Mouse (Mus musculus) CH12.LX (cell line): ENCODE measurements around the gene Maml2. TPM values are rescaled to one million over a fixed set of nuclear protein-coding genes. Genes with fewer than 3 reads are reported as not detected.
A peak's percentile ranks its signal among the peaks of the same experiment; 100 is the strongest.

Experiments used
- DNase-seq: peaks from one replicate; pipeline ENCODE4 v3.0.0-alpha.2; 2013; ENCODE audit errors: extremely low read depth
- H3K27ac ChIP-seq: 2 replicates; pipeline ENCODE4 v1.5.1; 2012; ENCODE audit warnings: low read depth, mild to moderate bottlenecking, control low read depth, moderate library complexity; ENCODE audit not compliant: insufficient read depth
- H3K27me3 ChIP-seq: replicated peaks from 2 replicates; pipeline ENCODE3; 2012; ENCODE audit warnings: inconsistent platforms
- H3K36me3 ChIP-seq, 2 experiments: replicated peaks in 1 of 2; 2 replicates each; pipeline versions ENCODE3 to v1.6.1; 2012; ENCODE audit warnings: inconsistent platforms in 1 of 2, low read length in 1 of 2, mild to moderate bottlenecking in 1 of 2, mixed read lengths in 1 of 2, moderate library complexity in 1 of 2; ENCODE audit not compliant: control insufficient read depth in 1 of 2, insufficient read depth in 1 of 2
- H3K4me1 ChIP-seq, 2 experiments: 2 replicates each; pipeline ENCODE4 v1.6.1; 2012; ENCODE audit warnings: inconsistent platforms in 1 of 2, moderate library complexity in 1 of 2; ENCODE audit not compliant: insufficient read depth in 2 of 2, control insufficient read depth in 1 of 2
- H3K4me2 ChIP-seq: 2 replicates; pipeline ENCODE4 v1.6.1; 2012; ENCODE audit warnings: low read depth, mild to moderate bottlenecking, control low read depth; ENCODE audit not compliant: poor library complexity, insufficient read depth, severe bottlenecking
- H3K4me3 ChIP-seq, 3 experiments: fragments of 150-350 bp in 1 of 3; sonication (generic) in 1 of 3; replicated peaks in 1 of 3; 2 replicates each; pipeline versions ENCODE3 to v1.5.1; 2011 to 2012; ENCODE audit warnings: low read depth in 2 of 3, low read length in 2 of 3, mild to moderate bottlenecking in 2 of 3, moderate library complexity in 2 of 3, control low read depth in 1 of 3, improper control_type of control experiment in 1 of 3, inconsistent platforms in 1 of 3, mixed read lengths in 1 of 3; ENCODE audit not compliant: poor library complexity in 1 of 3
- H3K79me2 ChIP-seq: replicated peaks from 2 replicates; pipeline ENCODE4 v1.6.1; 2012; ENCODE audit warnings: mild to moderate bottlenecking, moderate library complexity; ENCODE audit not compliant: control insufficient read depth, poor library complexity, insufficient read depth, severe bottlenecking; ENCODE audit errors: extremely low read depth
- H3K9ac ChIP-seq: 2 replicates; pipeline ENCODE4 v1.6.1; 2012; ENCODE audit warnings: low read depth, mild to moderate bottlenecking, control low read depth, moderate library complexity; ENCODE audit not compliant: insufficient read depth
- H3K9me3 ChIP-seq: replicated peaks from 2 replicates; pipeline ENCODE3; 2012; ENCODE audit warnings: low read length, inconsistent platforms, mixed read lengths
- CHD1 ChIP-seq: IDR thresholded peaks from 2 replicates; pipeline ENCODE4 v1.6.1; 2012; ENCODE audit warnings: low read depth, low read length, improper control_type of control experiment, inconsistent platforms
- CHD2 ChIP-seq: IDR thresholded peaks from 2 replicates; pipeline ENCODE4 v1.6.1; 2011; ENCODE audit warnings: low read length, improper control_type of control experiment
- CTCF ChIP-seq, 2 experiments: IDR thresholded peaks in 1 of 2; conservative IDR thresholded peaks in 1 of 2; 2 replicates each; pipeline ENCODE4 v1.5.1; 2011 to 2012; ENCODE audit warnings: low read depth in 2 of 2, low read length in 2 of 2, improper control_type of control experiment in 1 of 2, inconsistent platforms in 1 of 2, mild to moderate bottlenecking in 1 of 2, moderate library complexity in 1 of 2
- HCFC1 ChIP-seq: IDR thresholded peaks from 2 replicates; pipeline ENCODE4 v1.6.1; 2012; ENCODE audit warnings: low read depth, mild to moderate bottlenecking, inconsistent platforms, low read length, improper control_type of control experiment
- IRF4 ChIP-seq: IDR thresholded peaks from 2 replicates; pipeline ENCODE4 v1.6.1; 2014; ENCODE audit warnings: low read depth, mild to moderate bottlenecking, inconsistent platforms, low read length, improper control_type of control experiment
- MAFK ChIP-seq: IDR thresholded peaks from 2 replicates; pipeline ENCODE4 v1.6.1; 2011; ENCODE audit warnings: low read length, improper control_type of control experiment; ENCODE audit not compliant: insufficient replicate concordance
- MAZ ChIP-seq: IDR thresholded peaks from 2 replicates; pipeline ENCODE4 v1.6.1; 2012; ENCODE audit warnings: low read depth, mild to moderate bottlenecking, inconsistent platforms, low read length, improper control_type of control experiment, moderate library complexity
- MEF2A ChIP-seq: IDR thresholded peaks from 2 replicates; pipeline ENCODE4 v1.6.1; 2014; ENCODE audit warnings: low read depth, mild to moderate bottlenecking, inconsistent platforms, low read length, improper control_type of control experiment, borderline replicate concordance
- MXI1 ChIP-seq: IDR thresholded peaks from 2 replicates; pipeline ENCODE4 v1.6.1; 2011; ENCODE audit warnings: mild to moderate bottlenecking, low read depth, low read length, improper control_type of control experiment
- MYC ChIP-seq: IDR thresholded peaks from 2 replicates; pipeline ENCODE4 v1.6.1; 2011; ENCODE audit warnings: low read depth, mild to moderate bottlenecking, improper control_type of control experiment, low read length
- NELFE ChIP-seq: IDR thresholded peaks from 2 replicates; pipeline ENCODE4 v1.6.1; 2011; ENCODE audit warnings: low read depth, low read length, improper control_type of control experiment
- SMC3 ChIP-seq: IDR thresholded peaks from 2 replicates; pipeline ENCODE4 v1.6.1; 2011; ENCODE audit warnings: low read depth, low read length, improper control_type of control experiment
- TBP ChIP-seq: conservative IDR thresholded peaks from 2 replicates; pipeline ENCODE4 v1.6.1; 2011; ENCODE audit warnings: low read depth, low read length, improper control_type of control experiment
- TCF12 ChIP-seq: IDR thresholded peaks from 2 replicates; pipeline ENCODE4 v1.6.1; 2014; ENCODE audit warnings: low read depth, mild to moderate bottlenecking, inconsistent platforms, low read length, improper control_type of control experiment
- UBTF ChIP-seq: IDR thresholded peaks from 2 replicates; pipeline ENCODE4 v1.6.1; 2012; ENCODE audit warnings: low read depth, mild to moderate bottlenecking, inconsistent platforms, low read length, improper control_type of control experiment, moderate library complexity
- ZKSCAN1 ChIP-seq: IDR thresholded peaks from 2 replicates; pipeline ENCODE4 v1.6.1; 2012; ENCODE audit warnings: low read depth, inconsistent platforms, low read length, improper control_type of control experiment, borderline replicate concordance
- ZMIZ1 ChIP-seq: IDR thresholded peaks from 2 replicates; pipeline ENCODE4 v1.6.1; 2012; ENCODE audit warnings: low read depth, mild to moderate bottlenecking, inconsistent platforms, low read length, improper control_type of control experiment
- ZNF384 ChIP-seq: IDR thresholded peaks from 2 replicates; pipeline ENCODE4 v1.6.1; 2012; ENCODE audit warnings: low read depth, low read length, improper control_type of control experiment, inconsistent platforms
- dilution Hi-C: fragments of 300-500 bp; cut with MboI; formaldehyde crosslinking; loops from 2 replicates; pipeline ENCODE4 v1.14.3; 2020; ENCODE audit warnings: low sequenced_read_pairs; ENCODE audit not compliant: extremely low pct_unique_long_range_greater_than_20kb, extremely low pct_ligation_motif_present
- in situ Hi-C: fragments of 300-500 bp; cut with MboI; formaldehyde crosslinking; loops from 3 replicates; pipeline ENCODE4 v1.14.3; 2019; ENCODE audit warnings: low sequenced_read_pairs, low pct_ligation_motif_present, low pct_unique_long_range_greater_than_20kb, mixed read lengths
- polyA plus RNA-seq: library from polyadenylated mRNA; unstranded; fragments of >175 nt; gene quantifications from 2 replicates; pipeline ENCODE4 v1.2.1, GENCODE M21; 2012; ENCODE audit warnings: low read depth; ENCODE audit not compliant: insufficient read length
- total RNA-seq, 2 experiments: library from RNA; depleted of rRNA; stranded (reverse); fragments of 300-350 nt in 1 of 2; fragments of >200 nt in 1 of 2; gene quantifications; 2 replicates each; pipeline ENCODE4 v1.2.3; 2012 to 2014

The Maml2 gene
- 4.6 and 5.9 TPM in 2 replicates for total RNA-seq (2012; rRNA removed)
- total RNA-seq (2014; rRNA removed), result 4.3 and 5.9 TPM in 2 replicates
- 5.6 and 9.1 TPM in 2 replicates for polyA plus RNA-seq

- Histone ChIP-seq H3K4me3 (peak within 1 kb of the TSS; percentile 64 to 89 (median 77)), H3K9ac (peak within 1 kb of the TSS; percentile 91), H3K4me2 (peak within 1 kb of the TSS; percentile 97), H3K79me2 (peaks cover 35% of the 10 kb centered on the region), H3K9me3 (no peaks in the 10 kb centered on the region), H3K36me3 (no peaks in the 10 kb centered on the region), H3K4me1 (peaks cover 2 to 47% of the 10 kb centered on the region in 2 experiments; a peak in 3 of 4 replicates), H3K27me3 (no peaks in the 10 kb centered on the region), H3K27ac (peak within 1 kb of the TSS; percentile 93)
- in situ Hi-C loops, result no loop called here
- peak; percentile 75 for DNase-seq
- dilution Hi-C loops, result no loop called here
- peak; percentile 54 for TF ChIP-seq MAZ
- peak in 1 of 2 experiments; percentile 42; a peak in 2 of 4 replicates for TF ChIP-seq CTCF (conservative IDR thresholded peaks at IDR 0.05 in 1 of 2, IDR thresholded peaks at IDR 0.05 in 1 of 2; ENCODE audit: low read depth in 2 of 2, low read length in 2 of 2)
- TF ChIP-seq ZNF384, result no peak; the same call in 1 of the 2 replicates
- TF ChIP-seq NELFE, result peak; percentile 29; the same call in 1 of the 2 replicates
- 0 out of 2 replicates have a peak, but pooled peaks have one; percentile 12 for TF ChIP-seq ZMIZ1
- TF ChIP-seq TCF12, result peak; percentile 42; the same call in 1 of the 2 replicates
- TF ChIP-seq MEF2A, result no peak
- TF ChIP-seq HCFC1, result no peak
- TF ChIP-seq IRF4, result no peak; the same call in 1 of the 2 replicates
- no peak for TF ChIP-seq ZKSCAN1
- peak; percentile 82; the same call in 1 of the 2 replicates for TF ChIP-seq UBTF
- TF ChIP-seq MYC, result 0 out of 2 replicates have a peak, but pooled peaks have one; percentile 19
- TF ChIP-seq MAFK, result 0 out of 2 replicates have a peak, but pooled peaks have one; percentile 28
- TF ChIP-seq CHD2, result peak; percentile 31; the same call in 1 of the 2 replicates
- 0 out of 2 replicates have a peak, but pooled peaks have one; percentile 34 for TF ChIP-seq TBP
- peak; percentile 11; the same call in 1 of the 2 replicates for TF ChIP-seq SMC3
- peak; percentile 61; the same call in 1 of the 2 replicates for TF ChIP-seq MXI1
These were observed at the start of gene Maml2 for GRCm38 (mm10) chr9:13297668-13298512. Gene Maml2 (plus strand): TSS chr9:13297957.

- Histone ChIP-seq H3K4me1 (peaks cover 0 to 11% of the 10 kb centered on the region in 2 experiments; a peak in 1 of 4 replicates), H3K79me2 (peaks cover 13% of the 10 kb centered on the region), H3K9ac (no peak overlapping the region), H3K27ac (no peak overlapping the region), H3K4me3 (peak overlapping the region in 1 of 3 experiments; percentile 20), H3K9me3 (no peaks in the 10 kb centered on the region), H3K27me3 (no peaks in the 10 kb centered on the region), H3K4me2 (no peak overlapping the region), H3K36me3 (peaks cover 3 to 7% of the 10 kb centered on the region in 2 experiments)
- no peak for DNase-seq
- in situ Hi-C loops, result no loop called here
- no peak for TF ChIP-seq CHD1
- no peak for TF ChIP-seq UBTF
- dilution Hi-C loops, result no loop called here
These were observed 49.7 kb upstream of the Maml2 start for GRCm38 (mm10) chr9:13248104-13248503.
